Mouse (Mus musculus): Measurements from ENCODE around the gene Gnpda2.
A peak's percentile ranks its signal among the peaks of the same experiment; 100 is the strongest.

Gene Gnpda2

DNA sequence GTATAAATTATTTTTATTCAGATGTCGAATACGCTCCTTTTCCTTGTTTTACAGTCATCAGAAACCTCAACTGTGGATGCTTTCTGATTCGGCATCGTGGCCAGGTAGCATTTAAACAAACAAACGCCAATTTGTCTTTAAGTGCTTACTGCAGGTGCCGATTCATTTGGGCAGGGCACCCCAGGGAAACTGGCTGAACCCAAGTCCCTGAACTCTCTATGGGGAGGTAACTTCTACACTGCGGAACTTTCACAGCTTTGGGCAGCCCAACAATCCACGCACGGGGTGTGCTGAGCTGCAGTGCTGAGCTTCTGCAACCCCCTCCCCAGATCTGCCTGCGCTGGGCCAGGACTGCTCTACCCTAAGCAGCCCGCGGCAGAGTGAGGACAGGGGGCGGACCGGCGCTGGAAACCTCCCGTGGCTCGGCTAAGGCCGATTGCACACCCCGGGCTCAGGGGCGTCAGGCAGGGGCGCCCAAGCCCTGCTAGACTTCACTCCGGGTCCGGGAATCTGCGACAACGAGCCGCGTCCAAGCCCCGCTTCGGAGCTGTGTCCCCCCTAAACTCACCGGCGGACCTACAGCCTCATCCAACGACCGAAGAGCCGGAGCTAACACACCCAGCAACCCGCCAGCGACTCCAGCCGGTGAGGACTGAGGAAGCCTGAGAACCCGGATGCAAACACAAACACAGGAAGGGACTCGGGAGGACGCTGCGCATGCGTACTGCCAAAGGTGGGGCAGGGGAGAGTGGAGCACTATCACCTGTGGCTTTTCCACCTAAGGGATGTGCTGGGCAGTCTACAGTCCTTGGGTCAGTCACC is at the start of gene Gnpda2:
TSS of gene Gnpda2 (minus strand) at position 701 of the 822 bp plus-strand sequence.
- peak; percentile 63 to 68 for DNase-seq

DNA sequence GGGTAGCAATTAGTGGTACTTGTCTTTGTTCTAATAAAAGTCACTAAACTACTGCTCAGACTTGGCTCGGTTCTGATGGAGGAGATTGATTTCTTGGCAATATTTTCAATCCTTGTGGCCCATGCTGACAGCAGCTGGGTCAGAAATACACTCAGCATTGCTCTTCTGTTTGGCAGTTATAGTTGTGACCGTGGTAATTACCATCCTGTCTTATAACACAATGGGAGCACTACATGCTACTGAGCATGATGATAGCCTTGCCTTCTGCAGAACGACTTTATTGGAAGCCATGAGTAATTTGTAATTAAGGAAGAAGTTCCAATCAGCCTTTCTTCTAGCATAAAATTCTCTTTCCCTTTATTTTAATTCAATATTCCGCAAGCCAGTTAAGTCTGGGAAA is 42.6 kb upstream of the Gnpda2 start:
- no peak for DNase-seq

GRCm38 (mm10) chr5:69620899-69621298 is 28.8 kb upstream of the Gnpda2 start:
- DNase-seq, result no peak

DNA sequence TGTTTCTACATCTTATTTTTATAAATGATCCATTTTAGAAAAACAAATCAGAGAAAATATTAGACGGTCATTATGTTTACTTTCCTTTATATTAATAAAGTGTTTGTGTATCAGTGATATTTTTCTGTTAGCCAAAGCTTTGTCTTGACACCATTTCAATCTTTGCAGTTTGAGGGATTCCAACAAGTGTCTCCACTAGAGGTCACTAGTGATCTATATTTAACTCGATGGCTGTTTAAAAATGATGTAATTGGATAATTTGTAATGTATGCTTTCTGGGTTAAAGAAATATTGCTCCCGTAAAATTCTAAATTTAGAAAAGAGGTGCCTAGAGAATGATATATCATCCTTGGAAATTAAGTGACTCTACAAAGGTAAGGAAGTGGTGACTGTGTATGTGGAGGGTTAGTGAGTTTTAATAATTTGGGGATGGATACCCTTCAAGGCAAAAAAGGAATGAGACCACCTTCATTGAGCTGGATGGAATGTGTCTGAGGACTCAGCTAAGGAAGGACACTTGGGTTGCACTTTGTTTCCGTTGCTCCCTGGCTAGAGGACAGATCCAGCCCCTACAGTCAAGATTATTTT is 21.2 kb upstream of the Gnpda2 start:
- DNase-seq, result no peak

DNA sequence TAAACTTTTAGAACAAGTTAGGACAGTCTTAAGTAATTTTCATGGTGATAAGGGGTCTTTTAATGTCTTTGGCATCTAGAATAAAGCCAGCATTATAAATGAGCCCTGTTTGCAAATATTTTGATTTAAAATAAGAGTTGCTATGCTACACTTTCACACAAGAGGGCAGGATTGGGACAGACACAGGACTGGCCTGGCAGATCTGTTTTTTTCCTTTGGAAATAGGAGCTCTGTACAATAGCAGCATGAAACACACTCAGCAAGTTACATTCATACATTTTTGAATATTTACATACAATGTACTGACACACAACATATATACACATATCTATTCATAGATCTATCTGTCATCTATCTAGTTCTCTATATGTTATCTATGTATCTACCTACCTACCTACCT is 8.9 kb upstream of the Gnpda2 start:
- DNase-seq, result no peak

DNA sequence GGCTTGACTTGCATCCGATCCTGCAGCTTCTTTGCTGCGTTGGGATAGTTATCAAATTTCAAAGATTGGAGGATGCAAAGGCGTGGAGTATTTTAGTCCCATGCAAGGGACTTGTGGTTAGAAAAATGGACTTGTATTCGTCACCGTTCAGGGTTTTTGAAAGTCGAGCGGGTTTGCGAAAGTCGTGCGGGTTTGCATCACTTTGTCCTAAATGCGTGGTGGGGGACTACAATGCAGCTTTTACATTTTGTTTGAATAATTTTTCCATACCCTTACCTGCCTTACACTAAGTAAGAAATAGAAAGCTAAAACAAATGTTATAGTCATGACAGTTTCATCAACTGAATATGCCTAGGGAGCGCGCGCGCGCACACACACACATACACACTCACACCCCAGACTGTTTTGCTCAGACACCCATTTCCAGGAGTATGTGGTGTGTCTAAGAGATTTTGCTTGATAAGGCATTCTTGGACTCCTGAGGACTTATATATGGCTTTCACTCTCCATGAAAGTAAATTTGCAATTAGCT is 34.7 kb downstream of the Gnpda2 start:
- DNase-seq, result no peak

- peak; percentile 85 to 95 for DNase-seq
Measured at GRCm38 (mm10) chr5:69556628-69557403, 35.3 kb downstream of the Gnpda2 start, which contains the start of gene Guf1. Gene Guf1 (plus strand): TSS chr5:69556923.

DNA sequence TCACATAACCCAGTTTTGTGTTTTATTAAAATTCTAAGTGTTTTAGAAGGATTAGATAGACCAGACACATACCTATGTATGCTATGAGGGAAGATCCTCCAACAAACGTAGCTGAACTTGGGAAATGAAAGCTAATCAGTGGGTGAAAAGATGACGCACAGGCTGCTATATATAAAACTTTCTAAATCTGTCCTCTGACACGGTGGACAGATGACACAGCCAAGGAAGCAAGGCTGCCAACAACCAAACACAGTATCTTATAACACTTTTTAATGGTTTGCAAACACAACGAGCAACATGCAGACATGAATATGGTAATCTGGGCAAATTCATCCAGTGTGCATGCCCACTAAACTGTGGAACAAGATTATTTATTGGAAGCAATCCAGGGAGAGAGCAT is 49.7 kb downstream of the Gnpda2 start, which contains the start of gene Yipf7:
TSS of gene Yipf7 (minus strand) at position 160 of the 400 bp plus-strand sequence.
- DNase-seq, result no peak

DNA sequence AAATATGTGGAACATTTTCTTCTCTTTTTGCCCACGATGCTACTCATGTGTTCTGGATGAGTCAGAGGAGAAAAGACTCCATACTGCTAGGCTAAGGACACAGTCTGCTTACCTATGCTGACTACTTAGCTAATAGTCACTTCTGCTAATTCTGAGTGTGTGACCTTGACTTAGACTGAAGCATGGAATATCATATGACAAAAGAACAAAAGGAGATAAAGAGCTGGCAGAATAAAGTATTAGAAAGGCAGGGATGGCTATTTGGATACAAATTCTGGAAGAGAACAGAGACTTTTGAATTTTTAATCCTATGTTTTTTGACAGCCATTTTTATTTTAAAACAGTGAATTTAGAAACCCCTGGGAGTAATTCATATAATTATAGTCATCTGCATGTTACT is 50.5 kb downstream of the Gnpda2 start:
- DNase-seq, result no peak

- DNase-seq, result no peak
Measured at GRCm38 (mm10) chr5:69523944-69524343, 68.2 kb downstream of the Gnpda2 start.

Data from spleen, adult 18-20 months (tissue).